Mouse (Mus musculus) layer of hippocampus, adult 9-10 months (tissue): ENCODE measurements around the gene Plcl1.

Experiments used
- DNase-seq: peaks from one replicate; pipeline ENCODE4 v3.0.0; 2022; ENCODE audit warnings: low spot score

Plcl1 gene

GRCm38 (mm10) chr1:55525100-55525499 lies 119.4 kb downstream of the Plcl1 start:
- no peak for DNase-seq

- no peak for DNase-seq
These were observed 120.0 kb downstream of the Plcl1 start for GRCm38 (mm10) chr1:55525748-55526147.

GRCm38 (mm10) chr1:55528547-55529304 lies 123.0 kb downstream of the Plcl1 start:
- DNase-seq, result no peak

GRCm38 (mm10) chr1:55533823-55534222 lies 128.1 kb downstream of the Plcl1 start:
- DNase-seq, result no peak

- DNase-seq, result no peak
These were observed 148.7 kb downstream of the Plcl1 start for GRCm38 (mm10) chr1:55554405-55554804.

GRCm38 (mm10) chr1:55557960-55558359 lies 152.2 kb downstream of the Plcl1 start:
- DNase-seq, result no peak

- DNase-seq, result no peak
These were observed 152.7 kb downstream of the Plcl1 start for GRCm38 (mm10) chr1:55558409-55558808.

- DNase-seq, result no peak
These were observed 154.3 kb downstream of the Plcl1 start for GRCm38 (mm10) chr1:55559998-55560397.

GRCm38 (mm10) chr1:55565933-55566332 lies 160.2 kb downstream of the Plcl1 start:
- DNase-seq, result no peak

- no peak for DNase-seq
These were observed 162.2 kb downstream of the Plcl1 start for GRCm38 (mm10) chr1:55567801-55568360.

GRCm38 (mm10) chr1:55570225-55570624 lies 164.5 kb downstream of the Plcl1 start:
- no peak for DNase-seq

GRCm38 (mm10) chr1:55571399-55571798 lies 165.7 kb downstream of the Plcl1 start:
- DNase-seq, result no peak

- DNase-seq, result no peak
These were observed 166.5 kb downstream of the Plcl1 start for GRCm38 (mm10) chr1:55572202-55572601.

- no peak for DNase-seq
These were observed 166.9 kb downstream of the Plcl1 start for GRCm38 (mm10) chr1:55572664-55573063.

GRCm38 (mm10) chr1:55575916-55576315 lies 170.2 kb downstream of the Plcl1 start:
- no peak for DNase-seq

GRCm38 (mm10) chr1:55581752-55582151 lies 176.0 kb downstream of the Plcl1 start:
- no peak for DNase-seq

- no peak for DNase-seq
These were observed 179.7 kb downstream of the Plcl1 start for GRCm38 (mm10) chr1:55585441-55585840.

- no peak for DNase-seq
These were observed 182.4 kb downstream of the Plcl1 start for GRCm38 (mm10) chr1:55588090-55588489.

GRCm38 (mm10) chr1:55590047-55590446 lies 184.3 kb downstream of the Plcl1 start:
- DNase-seq, result no peak

- DNase-seq, result no peak
These were observed 194.8 kb downstream of the Plcl1 start for GRCm38 (mm10) chr1:55600496-55600895.

GRCm38 (mm10) chr1:55604593-55604992 lies 198.9 kb downstream of the Plcl1 start:
- DNase-seq, result no peak

GRCm38 (mm10) chr1:55605450-55605849 lies 199.7 kb downstream of the Plcl1 start:
- no peak for DNase-seq

GRCm38 (mm10) chr1:55605956-55606355 lies 200.2 kb downstream of the Plcl1 start:
- DNase-seq, result no peak

GRCm38 (mm10) chr1:55606405-55606804 lies 200.7 kb downstream of the Plcl1 start:
- no peak for DNase-seq
